Mouse (Mus musculus) forebrain, embryonic 15.5 days (tissue): ENCODE measurements around the gene Dhx16. TPM values are rescaled to one million over a fixed set of nuclear protein-coding genes. Genes with fewer than 3 reads are reported as not detected.

ENCODE experiments used
- ATAC-seq: fragments of 200-750 bp; cut with Nextera tagmentation; replicated peaks from 2 replicates; pipeline ENCODE4 v1.8.0; 2017; ENCODE audit warnings: mild to moderate bottlenecking, moderate TSS enrichment, moderate library complexity
- H3K27ac ChIP-seq: fragments of 300-500 bp; sonication (generic); replicated peaks from 2 replicates; pipeline ENCODE4 v1.5.1; 2015; ENCODE audit warnings: mild to moderate bottlenecking, inconsistent platforms
- H3K27me3 ChIP-seq: fragments of 300-500 bp; sonication (generic); 2 replicates; pipeline ENCODE4 v1.6.1; 2015; ENCODE audit warnings: inconsistent platforms
- H3K36me3 ChIP-seq: fragments of 300-500 bp; sonication (generic); 2 replicates; pipeline ENCODE4 v1.6.1; 2015; ENCODE audit warnings: mild to moderate bottlenecking, inconsistent platforms
- H3K4me1 ChIP-seq: fragments of 300-500 bp; sonication (generic); 2 replicates; pipeline ENCODE4 v1.6.1; 2015; ENCODE audit warnings: inconsistent platforms
- H3K4me2 ChIP-seq: fragments of 300-500 bp; sonication (generic); replicated peaks from 2 replicates; pipeline ENCODE4 v1.6.1; 2015; ENCODE audit warnings: mild to moderate bottlenecking, inconsistent platforms
- H3K4me3 ChIP-seq: fragments of 300-500 bp; sonication (generic); 2 replicates; pipeline ENCODE4 v1.5.1; 2015; ENCODE audit warnings: mild to moderate bottlenecking, inconsistent platforms
- H3K9ac ChIP-seq: fragments of 300-500 bp; sonication (generic); replicated peaks from 2 replicates; pipeline ENCODE4 v1.6.1; 2015; ENCODE audit warnings: mild to moderate bottlenecking, inconsistent platforms
- H3K9me3 ChIP-seq: fragments of 300-500 bp; sonication (generic); 2 replicates; pipeline ENCODE4 v1.6.1; 2016; ENCODE audit warnings: inconsistent platforms
- WGBS: fragments of 180-500 bp; shearing (Covaris S2); methylation state at CpG from one replicate; pipeline ENCODE4 v1.1.7; 2015; ENCODE audit warnings: mixed read lengths; 5-methylcytosine and 5-hydroxymethylcytosine counted together
- microRNA counts: library from miRNA; unstranded; fragments of <30 nt; microRNA quantifications from one replicate; lab custom pipeline; 2016
- microRNA-seq: library from miRNA; unstranded; fragments of <30 nt; microRNA quantifications from one replicate; pipeline ENCODE4, GENCODE M21; 2016
- polyA plus RNA-seq: library from polyadenylated mRNA; unstranded; fragments of >200 nt; fragmentation: Nextera tagmentation; extraction: Ambion mirVana; gene quantifications from 2 replicates; pipeline ENCODE4 v1.2.1, GENCODE M21; 2015

Gene Dhx16
- polyA plus RNA-seq, 1 experiment from 2014 or later = 38.0 TPM

DNA sequence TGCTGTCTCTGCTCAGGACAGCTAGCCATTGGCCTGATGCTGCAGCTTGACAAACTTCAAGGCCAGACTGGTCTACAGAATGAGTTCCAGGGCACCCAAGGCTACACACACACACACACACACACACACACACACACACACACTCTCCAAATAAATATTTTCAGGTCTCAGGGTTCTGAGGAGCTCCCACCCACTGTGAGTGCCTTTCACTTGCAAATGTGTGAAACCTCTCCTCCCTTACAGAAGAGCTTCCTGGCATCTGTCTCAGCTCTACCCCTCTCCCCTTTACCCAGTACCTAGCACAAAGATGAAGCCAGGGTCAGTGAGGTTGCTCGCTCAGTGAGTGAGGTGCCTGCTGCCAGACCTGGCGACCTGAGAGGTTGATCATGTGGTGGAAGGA lies 59.5 kb downstream of the Dhx16 start:
- H3K9ac ChIP-seq = no peak overlapping the region
- H3K4me3 ChIP-seq = no peak overlapping the region
- H3K36me3 ChIP-seq = no peaks in the 10 kb centered on the region
- no peaks in the 10 kb centered on the region for H3K4me1 ChIP-seq
- ATAC-seq = no peak
- H3K27ac ChIP-seq = no peak overlapping the region
- H3K9me3 ChIP-seq = no peaks in the 10 kb centered on the region
- H3K4me2 ChIP-seq = no peak overlapping the region
- H3K27me3 ChIP-seq = no peaks in the 10 kb centered on the region
- WGBS = 54% methylated on average over 2 of the region's 2 CpGs

DNA sequence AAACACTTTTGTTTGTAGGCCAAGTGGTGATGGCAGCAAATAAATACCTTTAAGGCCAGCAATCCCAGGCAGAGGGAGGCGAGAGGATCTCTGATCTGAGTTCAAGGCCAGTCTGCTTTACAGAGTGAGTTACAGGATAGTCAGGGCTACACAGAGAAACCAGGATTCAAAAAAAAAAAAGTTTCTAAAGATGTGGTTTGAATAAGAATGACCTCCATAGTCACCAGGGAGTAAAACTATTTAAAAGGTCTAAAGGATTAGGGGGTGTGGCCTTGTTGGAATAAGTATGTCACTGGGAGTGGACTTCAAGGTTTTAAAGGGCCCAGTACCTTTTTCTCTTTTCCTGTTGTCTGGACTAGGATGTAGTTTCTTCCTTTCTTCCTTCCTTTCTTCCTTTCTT lies 60.3 kb downstream of the Dhx16 start:
- ATAC-seq = no peak
- no peak overlapping the region for H3K27ac ChIP-seq

More for the DNA sequence above, 60.3 kb downstream of the Dhx16 start:
- no peak overlapping the region for H3K4me3 ChIP-seq
- 47% methylated on average over 1 of the region's 1 CpGs for WGBS
- no peaks in the 10 kb centered on the region for H3K27me3 ChIP-seq
- no peak overlapping the region for H3K9ac ChIP-seq
- no peaks in the 10 kb centered on the region for H3K36me3 ChIP-seq
- no peak overlapping the region for H3K4me2 ChIP-seq
- H3K4me1 ChIP-seq = no peaks in the 10 kb centered on the region
- no peaks in the 10 kb centered on the region for H3K9me3 ChIP-seq

MicroRNAs within 50 kb of the gene (microRNA counts, 519-probe panel; counts per million panel counts)
- microRNA mmu-miR-1894-3p (lab: Ali Mortazavi, UCI) (520 counts per million, percentile 2 among the panel's probes with 10 or more counts), microRNA mmu-miR-1894-5p (lab: Ali Mortazavi, UCI) (1,635 counts per million, percentile 10 among the panel's probes with 10 or more counts)

Small RNA genes within 50 kb of the gene (microRNA-seq; reads per million reads assigned to microRNA genes)
- not detected for gene Gm28033
- gene Mir1894 = not detected

Other genes with a start within 250 kb of the Dhx16 start
- gene Mucl3, start 236.1 kb upstream of the Dhx16 start, polyA plus RNA-seq = not detected in 2 replicates
- 16.2 and 18.1 TPM in 2 replicates for gene Vars2, start 212.2 kb upstream of the Dhx16 start, polyA plus RNA-seq
- gene Gtf2h4, start 206.1 kb upstream of the Dhx16 start, polyA plus RNA-seq = 36.1 and 37.8 TPM in 2 replicates
- 127 TPM in 2 replicates for gene Ddr1, start 175.2 kb upstream of the Dhx16 start, polyA plus RNA-seq
- gene Ier3, start 58.1 kb upstream of the Dhx16 start, polyA plus RNA-seq = 7.3 and 8.1 TPM in 2 replicates
- 68.3 and 75.1 TPM in 2 replicates for gene Flot1, start 56.6 kb upstream of the Dhx16 start, polyA plus RNA-seq
- gene Tubb5, start 41.5 kb upstream of the Dhx16 start, polyA plus RNA-seq = 1,924 and 1,932 TPM in 2 replicates
- gene Mdc1, start 38.3 kb upstream of the Dhx16 start, polyA plus RNA-seq = 11.7 TPM in 2 replicates
- gene Nrm, start 18.5 kb upstream of the Dhx16 start, polyA plus RNA-seq = 24.5 and 28.3 TPM in 2 replicates
- gene Ppp1r18, start 14.2 kb upstream of the Dhx16 start, polyA plus RNA-seq = 20.8 and 21.9 TPM in 2 replicates
- 37.9 and 41.5 TPM in 2 replicates for gene 2310061I04Rik, start 17.6 kb downstream of the Dhx16 start, polyA plus RNA-seq
- gene Atat1, start 30.3 kb downstream of the Dhx16 start, polyA plus RNA-seq = 421 and 435 TPM in 2 replicates
- gene Mrps18b, start 36.6 kb downstream of the Dhx16 start, polyA plus RNA-seq = 53.1 and 54.1 TPM in 2 replicates
- 51.5 and 53.9 TPM in 2 replicates for gene Ppp1r10, start 36.6 kb downstream of the Dhx16 start, polyA plus RNA-seq
- 88.3 and 90.3 TPM in 2 replicates for gene Abcf1, start 89.9 kb downstream of the Dhx16 start, polyA plus RNA-seq
- gene Gnl1, start 100.0 kb downstream of the Dhx16 start, polyA plus RNA-seq = 57.0 and 59.2 TPM in 2 replicates
- gene Prr3, start 100.4 kb downstream of the Dhx16 start, polyA plus RNA-seq = 76.8 and 92.2 TPM in 2 replicates
- gene H2-T24, start 140.7 kb downstream of the Dhx16 start, polyA plus RNA-seq = 5.4 and 5.8 TPM in 2 replicates
- gene H2-T23, start 153.0 kb downstream of the Dhx16 start, polyA plus RNA-seq = 6.9 and 7.0 TPM in 2 replicates
- gene H2-T22, start 162.9 kb downstream of the Dhx16 start, polyA plus RNA-seq = 5.8 and 5.9 TPM in 2 replicates
- gene Gm6034, start 163.1 kb downstream of the Dhx16 start, polyA plus RNA-seq = not detected in 2 replicates
- not detected in 2 replicates for gene Gm11127, start 178.6 kb downstream of the Dhx16 start, polyA plus RNA-seq
- not detected in 2 replicates for gene Gm19684, start 241.9 kb downstream of the Dhx16 start, polyA plus RNA-seq
- not detected in 2 replicates for gene Gm7030, start 249.6 kb downstream of the Dhx16 start, polyA plus RNA-seq